Comparison of ENCODE assay signal across 18 mouse cellular contexts in genomic region chr8:78635241-78635771, GRCm38 (mm10).
A peak's percentile ranks its signal among the peaks of the same experiment; 100 is the strongest.
DNase-seq lines count a peak whose midpoint lies in the region; ATAC-seq and TF ChIP-seq lines count a peak whose summit lies in the region.
"Had no signal": no experiment of that assay in that cellular context is flagged by ENCODE, and none has a peak within 500 bp of the region (broad histone marks: within the 10 kb centered on the region; RNA-seq: fewer than 3 reads in every experiment).

No protein-coding gene starts in this region.

- H3K4me2 ChIP-seq in forebrain, embryonic 12.5 days, result no peak overlapping the region
- H3K4me2 ChIP-seq in intestine, embryonic 16.5 days (ENCODE audit: low read depth, low read length), result no peak overlapping the region
- H3K4me2 ChIP-seq in intestine, embryonic 15.5 days (replicated peaks), result no peak overlapping the region
- H3K4me2 ChIP-seq in lung, postnatal 0 days (replicated peaks; ENCODE audit: low read depth, low read length), result no peak overlapping the region
- no peak overlapping the region for H3K4me2 ChIP-seq in embryonic facial prominence, embryonic 12.5 days (replicated peaks)
- H3K4me2 ChIP-seq: heart, embryonic 11.5 days; limb, embryonic 15.5 days had no signal

- peak; percentile 42; the same call in 1 of the 2 replicates for ATAC-seq in forebrain, embryonic 12.5 days (ENCODE audit: low FRiP score)
- ATAC-seq in intestine, embryonic 16.5 days, result no peak
- no peak for ATAC-seq in intestine, embryonic 15.5 days
- ATAC-seq in lung, postnatal 0 days, result peak; percentile 56
- ATAC-seq in embryonic facial prominence, embryonic 12.5 days (ENCODE audit: insufficient number of reproducible peaks, insufficient read depth, low FRiP score, low TSS enrichment), result no peak
- ATAC-seq: intestine, postnatal 0 days had no signal

- WGBS in forebrain, embryonic 12.5 days, result 58% methylated on average over 8 of the region's 8 CpGs
- 90% methylated on average over 8 of the region's 8 CpGs for WGBS in forebrain, embryonic 10.5 days
- 71% methylated on average over 8 of the region's 8 CpGs for WGBS in intestine, embryonic 16.5 days
- WGBS in intestine, embryonic 15.5 days, result 66% methylated on average over 8 of the region's 8 CpGs
- WGBS in lung, postnatal 0 days, result 52% methylated on average over 8 of the region's 8 CpGs
- WGBS in embryonic facial prominence, embryonic 12.5 days, result 61% methylated on average over 8 of the region's 8 CpGs

- no peak overlapping the region for H3K4me3 ChIP-seq in forebrain, embryonic 12.5 days (replicated peaks)
- H3K4me3 ChIP-seq in forebrain, embryonic 10.5 days, result no peak overlapping the region
- H3K4me3 ChIP-seq in intestine, embryonic 16.5 days (ENCODE audit: low read length), result no peak overlapping the region
- no peak overlapping the region for H3K4me3 ChIP-seq in intestine, embryonic 15.5 days (replicated peaks)
- no peak overlapping the region for H3K4me3 ChIP-seq in lung, postnatal 0 days (ENCODE audit: low read depth, low read length)
- no peak overlapping the region for H3K4me3 ChIP-seq in embryonic facial prominence, embryonic 12.5 days
- H3K4me3 ChIP-seq: embryonic facial prominence, embryonic 13.5 days; limb, embryonic 15.5 days had no signal

- peaks cover 28% of the 10 kb centered on the region for H3K4me1 ChIP-seq in forebrain, embryonic 12.5 days
- H3K4me1 ChIP-seq in forebrain, embryonic 10.5 days, result peaks cover 25% of the 10 kb centered on the region
- no peaks in the 10 kb centered on the region; the same call in 1 of the 2 replicates for H3K4me1 ChIP-seq in intestine, embryonic 16.5 days (ENCODE audit: control insufficient read depth, insufficient read depth, low read length)
- H3K4me1 ChIP-seq in intestine, embryonic 15.5 days (replicated peaks), result no peaks in the 10 kb centered on the region
- 0 out of 2 replicates have a peak, but pooled peaks cover 3% of the 10 kb centered on the region for H3K4me1 ChIP-seq in lung, postnatal 0 days (ENCODE audit: insufficient read depth, low read depth, low read length)
- H3K4me1 ChIP-seq in embryonic facial prominence, embryonic 12.5 days, result peaks cover 23% of the 10 kb centered on the region

- no peak for TF ChIP-seq CTCF in lung, postnatal 0 days (IDR thresholded peaks at IDR 0.05)

- DNase-seq in forebrain, embryonic 10.5 days (ENCODE audit: extremely low spot score, low spot score), result no peak
- peak; percentile 65 for DNase-seq in lung, postnatal 0 days (ENCODE audit: low spot score)
- no peak for DNase-seq in lung, adult 18-20 months
- DNase-seq in right cerebral cortex, postnatal 4 days, result no peak
- DNase-seq: adrenal gland, adult 2 months; cerebellum, postnatal 36 days; heart, postnatal 36 days; kidney, postnatal 10 days; right cerebral cortex, postnatal 14 days had no signal

- no peaks in the 10 kb centered on the region for H3K36me3 ChIP-seq in forebrain, embryonic 12.5 days (replicated peaks)
- H3K36me3 ChIP-seq in forebrain, embryonic 10.5 days (replicated peaks), result no peaks in the 10 kb centered on the region; the same call in 1 of the 2 replicates
- no peaks in the 10 kb centered on the region for H3K36me3 ChIP-seq in intestine, embryonic 16.5 days (ENCODE audit: control insufficient read depth, insufficient read depth, low read length)
- H3K36me3 ChIP-seq in intestine, embryonic 15.5 days, result no peaks in the 10 kb centered on the region
- no peaks in the 10 kb centered on the region for H3K36me3 ChIP-seq in lung, postnatal 0 days (ENCODE audit: insufficient read depth, low read length)
- no peaks in the 10 kb centered on the region for H3K36me3 ChIP-seq in embryonic facial prominence, embryonic 12.5 days
- H3K36me3 ChIP-seq: embryonic facial prominence, embryonic 13.5 days; limb, embryonic 15.5 days; neural tube, embryonic 13.5 days had no signal

- H3K9ac ChIP-seq in forebrain, embryonic 12.5 days, result no peak overlapping the region
- no peak overlapping the region for H3K9ac ChIP-seq in intestine, embryonic 16.5 days (ENCODE audit: low read depth, low read length)
- H3K9ac ChIP-seq in intestine, embryonic 15.5 days, result no peak overlapping the region
- H3K9ac ChIP-seq in lung, postnatal 0 days (replicated peaks; ENCODE audit: low read depth), result no peak overlapping the region
- H3K9ac ChIP-seq in embryonic facial prominence, embryonic 12.5 days, result no peak overlapping the region
- H3K9ac ChIP-seq: embryonic facial prominence, embryonic 13.5 days; limb, embryonic 15.5 days had no signal

- no peak for TF ChIP-seq EP300 in lung, postnatal 0 days (IDR thresholded peaks at IDR 0.05)

- no peak overlapping the region for H3K27ac ChIP-seq in forebrain, embryonic 12.5 days
- H3K27ac ChIP-seq in forebrain, embryonic 10.5 days, result no peak overlapping the region
- 0 out of 2 replicates have a peak overlapping the region, but pooled peaks have one; percentile 10 for H3K27ac ChIP-seq in intestine, embryonic 16.5 days (ENCODE audit: low read length)
- no peak overlapping the region for H3K27ac ChIP-seq in intestine, embryonic 15.5 days
- H3K27ac ChIP-seq in lung, postnatal 0 days (ENCODE audit: low read length), result peak overlapping the region; percentile 85
- H3K27ac ChIP-seq in embryonic facial prominence, embryonic 12.5 days, result 0 out of 2 replicates have a peak overlapping the region, but pooled peaks have one; percentile 17
- H3K27ac ChIP-seq: embryonic facial prominence, embryonic 13.5 days; limb, embryonic 15.5 days; neural tube, embryonic 13.5 days had no signal

- no peaks in the 10 kb centered on the region for H3K9me3 ChIP-seq in forebrain, embryonic 12.5 days
- H3K9me3 ChIP-seq in forebrain, embryonic 10.5 days, result 0 out of 2 replicates have a peak, but pooled peaks cover 3% of the 10 kb centered on the region
- H3K9me3 ChIP-seq in intestine, embryonic 16.5 days (ENCODE audit: control insufficient read depth, low read length), result no peaks in the 10 kb centered on the region
- H3K9me3 ChIP-seq in intestine, embryonic 15.5 days, result no peaks in the 10 kb centered on the region
- H3K9me3 ChIP-seq in lung, postnatal 0 days (ENCODE audit: low read length), result no peaks in the 10 kb centered on the region
- H3K9me3 ChIP-seq in embryonic facial prominence, embryonic 12.5 days, result no peaks in the 10 kb centered on the region
- H3K9me3 ChIP-seq: embryonic facial prominence, embryonic 13.5 days; limb, embryonic 15.5 days; neural tube, embryonic 13.5 days had no signal

- no peaks in the 10 kb centered on the region for H3K27me3 ChIP-seq in forebrain, embryonic 12.5 days
- H3K27me3 ChIP-seq in forebrain, embryonic 10.5 days (ENCODE audit: poor library complexity, severe bottlenecking), result no peaks in the 10 kb centered on the region
- H3K27me3 ChIP-seq in intestine, embryonic 16.5 days (replicated peaks; ENCODE audit: control insufficient read depth, insufficient read depth, low read length), result no peaks in the 10 kb centered on the region
- H3K27me3 ChIP-seq in intestine, embryonic 15.5 days (replicated peaks), result no peaks in the 10 kb centered on the region
- H3K27me3 ChIP-seq in lung, postnatal 0 days (replicated peaks; ENCODE audit: insufficient read depth, low read length), result no peaks in the 10 kb centered on the region
- no peaks in the 10 kb centered on the region for H3K27me3 ChIP-seq in embryonic facial prominence, embryonic 12.5 days
- H3K27me3 ChIP-seq: embryonic facial prominence, embryonic 13.5 days; limb, embryonic 15.5 days had no signal

Comparison
In these comparisons a context has a peak if more than half of its experiments do, and no peak if none do; other contexts are left out.
1. H3K27ac ChIP-seq: peak in intestine, embryonic 16.5 days (single experiment), lung, postnatal 0 days (single experiment) and embryonic facial prominence, embryonic 12.5 days (single experiment); none in forebrain, embryonic 12.5 days (single experiment), forebrain, embryonic 10.5 days (single experiment) and intestine, embryonic 15.5 days (single experiment).
2. ATAC-seq: peak in forebrain, embryonic 12.5 days (single experiment) and lung, postnatal 0 days (single experiment); none in intestine, embryonic 16.5 days (single experiment), intestine, embryonic 15.5 days (single experiment) and embryonic facial prominence, embryonic 12.5 days (single experiment).